Mouse (Mus musculus): ENCODE measurements at regions not wholly inside any gene's neighbourhood (a gene's known extent, or its start where the extent isn't known, plus 50 kb on each side); places are given as distances from the start of the nearest gene placed in this dataset.

GRCm38 (mm10) chr13:31101051-31101450 lies 127.0 kb downstream of the Gm5447 start:
- TF ChIP-seq CTCF (IDR thresholded peaks at IDR 0.05; ENCODE audit: borderline replicate concordance, extremely low read depth, insufficient read depth, insufficient read length) (no peak), POLR2A (IDR thresholded peaks at IDR 0.05; ENCODE audit: borderline replicate concordance, extremely low read depth, insufficient read depth, insufficient read length, poor library complexity, severe bottlenecking) (no peak)
- DNase-seq (ENCODE audit: low read depth) = no peak

GRCm38 (mm10) chr13:31107434-31107833 lies 133.4 kb downstream of the Gm5447 start:
- no peak for TF ChIP-seq POLR2A (IDR thresholded peaks at IDR 0.05; ENCODE audit: borderline replicate concordance, extremely low read depth, insufficient read depth, insufficient read length, poor library complexity, severe bottlenecking)
- no peak for TF ChIP-seq CTCF (IDR thresholded peaks at IDR 0.05; ENCODE audit: borderline replicate concordance, extremely low read depth, insufficient read depth, insufficient read length)

GRCm38 (mm10) chr13:31109231-31109630 lies 135.2 kb downstream of the Gm5447 start:
- TF ChIP-seq CTCF (IDR thresholded peaks at IDR 0.05; ENCODE audit: borderline replicate concordance, extremely low read depth, insufficient read depth, insufficient read length) (no peak), POLR2A (IDR thresholded peaks at IDR 0.05; ENCODE audit: borderline replicate concordance, extremely low read depth, insufficient read depth, insufficient read length, poor library complexity, severe bottlenecking) (no peak)
- no peak for DNase-seq (ENCODE audit: low read depth)

More at GRCm38 (mm10) chr13:31107434-31107833, 133.4 kb downstream of the Gm5447 start:
- peak; percentile 9 for DNase-seq (ENCODE audit: low read depth)

- no peak for DNase-seq (ENCODE audit: low read depth)
- TF ChIP-seq POLR2A (IDR thresholded peaks at IDR 0.05; ENCODE audit: borderline replicate concordance, extremely low read depth, insufficient read depth, insufficient read length, poor library complexity, severe bottlenecking) = no peak
- no peak for TF ChIP-seq CTCF (IDR thresholded peaks at IDR 0.05; ENCODE audit: borderline replicate concordance, extremely low read depth, insufficient read depth, insufficient read length)
Measured at GRCm38 (mm10) chr13:31122689-31123088, 148.7 kb downstream of the Gm5447 start.

- TF ChIP-seq CTCF (IDR thresholded peaks at IDR 0.05; ENCODE audit: borderline replicate concordance, extremely low read depth, insufficient read depth, insufficient read length) = no peak
- TF ChIP-seq POLR2A (IDR thresholded peaks at IDR 0.05; ENCODE audit: borderline replicate concordance, extremely low read depth, insufficient read depth, insufficient read length, poor library complexity, severe bottlenecking) = no peak
- DNase-seq (ENCODE audit: low read depth) = no peak
Measured at GRCm38 (mm10) chr13:31124547-31125216, 150.7 kb downstream of the Gm5447 start.

GRCm38 (mm10) chr13:31132501-31132900 lies 158.5 kb downstream of the Gm5447 start:
- TF ChIP-seq POLR2A (IDR thresholded peaks at IDR 0.05; ENCODE audit: borderline replicate concordance, extremely low read depth, insufficient read depth, insufficient read length, poor library complexity, severe bottlenecking) = no peak
- no peak for TF ChIP-seq CTCF (IDR thresholded peaks at IDR 0.05; ENCODE audit: borderline replicate concordance, extremely low read depth, insufficient read depth, insufficient read length)
- DNase-seq (ENCODE audit: low read depth) = no peak

- DNase-seq (ENCODE audit: low read depth) = no peak
Measured at GRCm38 (mm10) chr13:31139686-31140085, 165.7 kb downstream of the Gm5447 start.

GRCm38 (mm10) chr13:31147323-31147722 lies 173.3 kb downstream of the Gm5447 start:
- DNase-seq (ENCODE audit: low read depth) = no peak
- no peak for TF ChIP-seq POLR2A (IDR thresholded peaks at IDR 0.05; ENCODE audit: borderline replicate concordance, extremely low read depth, insufficient read depth, insufficient read length, poor library complexity, severe bottlenecking)

More at GRCm38 (mm10) chr13:31139686-31140085, 165.7 kb downstream of the Gm5447 start:
- TF ChIP-seq CTCF (IDR thresholded peaks at IDR 0.05; ENCODE audit: borderline replicate concordance, extremely low read depth, insufficient read depth, insufficient read length) (no peak), POLR2A (IDR thresholded peaks at IDR 0.05; ENCODE audit: borderline replicate concordance, extremely low read depth, insufficient read depth, insufficient read length, poor library complexity, severe bottlenecking) (no peak)

- no peak for DNase-seq (ENCODE audit: low read depth)
- TF ChIP-seq POLR2A (IDR thresholded peaks at IDR 0.05; ENCODE audit: borderline replicate concordance, extremely low read depth, insufficient read depth, insufficient read length, poor library complexity, severe bottlenecking) (no peak), CTCF (IDR thresholded peaks at IDR 0.05; ENCODE audit: borderline replicate concordance, extremely low read depth, insufficient read depth, insufficient read length) (no peak)
Measured at GRCm38 (mm10) chr13:31154066-31154465, 180.1 kb downstream of the Gm5447 start.

GRCm38 (mm10) chr13:31163878-31164495 lies 190.0 kb downstream of the Gm5447 start:
- TF ChIP-seq CTCF (IDR thresholded peaks at IDR 0.05; ENCODE audit: borderline replicate concordance, extremely low read depth, insufficient read depth, insufficient read length) (no peak), POLR2A (IDR thresholded peaks at IDR 0.05; ENCODE audit: borderline replicate concordance, extremely low read depth, insufficient read depth, insufficient read length, poor library complexity, severe bottlenecking) (no peak)
- no peak for DNase-seq (ENCODE audit: low read depth)

- TF ChIP-seq POLR2A (IDR thresholded peaks at IDR 0.05; ENCODE audit: borderline replicate concordance, extremely low read depth, insufficient read depth, insufficient read length, poor library complexity, severe bottlenecking) (no peak), CTCF (IDR thresholded peaks at IDR 0.05; ENCODE audit: borderline replicate concordance, extremely low read depth, insufficient read depth, insufficient read length) (no peak)
- no peak for DNase-seq (ENCODE audit: low read depth)
Measured at GRCm38 (mm10) chr13:31166286-31166685, 192.3 kb downstream of the Gm5447 start.

- DNase-seq (ENCODE audit: low read depth) = no peak
- no peak for TF ChIP-seq CTCF (IDR thresholded peaks at IDR 0.05; ENCODE audit: borderline replicate concordance, extremely low read depth, insufficient read depth, insufficient read length)
- no peak for TF ChIP-seq POLR2A (IDR thresholded peaks at IDR 0.05; ENCODE audit: borderline replicate concordance, extremely low read depth, insufficient read depth, insufficient read length, poor library complexity, severe bottlenecking)
Measured at GRCm38 (mm10) chr13:31168854-31169253, 194.8 kb downstream of the Gm5447 start.

All from brain, embryonic 14.5 days (tissue).